Mouse (Mus musculus): Measurements from ENCODE around the gene Ramp1. TPM values are rescaled to one million over a fixed set of nuclear protein-coding genes. Genes with fewer than 3 reads are reported as not detected.

Gene Ramp1
- total and polyA plus RNA-seq, 3 experiments, result 4.1 to 5.6 TPM; not detected in 1

DNA sequence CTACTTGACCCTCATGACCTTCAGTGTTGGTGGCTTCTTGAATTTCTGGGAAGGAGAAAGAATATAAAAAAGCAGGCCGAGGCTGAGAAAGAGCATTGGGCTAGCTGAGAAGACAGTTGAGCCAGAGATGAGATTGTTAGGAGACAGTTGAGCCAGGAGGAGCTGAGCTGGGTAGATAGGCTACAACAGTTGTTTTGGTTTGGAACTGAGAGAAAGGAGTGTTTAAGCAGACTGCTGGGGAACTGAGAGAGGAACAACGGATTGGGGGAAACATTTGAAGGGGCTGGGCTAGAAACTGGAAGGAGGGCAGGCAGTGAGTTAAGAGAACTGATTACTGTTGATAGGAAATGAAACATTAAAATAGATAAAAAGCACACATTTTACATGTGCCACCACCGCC is 3.6 kb upstream of the Ramp1 start (continued):
- TF ChIP-seq BHLHE40 (IDR thresholded peaks at IDR 0.05; ENCODE audit: borderline replicate concordance, low read depth, low read length), result no peak
- no peak for TF ChIP-seq MAX (IDR thresholded peaks at IDR 0.05; ENCODE audit: low read length)
- TF ChIP-seq ZMIZ1 (IDR thresholded peaks at IDR 0.05; ENCODE audit: low read depth, low read length), result no peak
- TF ChIP-seq NRF1 (IDR thresholded peaks at IDR 0.05; ENCODE audit: insufficient read depth, low read depth, low read length, poor library complexity, severe bottlenecking), result no peak
- TF ChIP-seq POLR2AphosphoS2 (IDR thresholded peaks at IDR 0.05; ENCODE audit: low read length), result no peak
- TF ChIP-seq TBP (IDR thresholded peaks at IDR 0.05; ENCODE audit: low read depth, low read length), result peak; percentile 42; the same call in 1 of the 2 replicates

DNA sequence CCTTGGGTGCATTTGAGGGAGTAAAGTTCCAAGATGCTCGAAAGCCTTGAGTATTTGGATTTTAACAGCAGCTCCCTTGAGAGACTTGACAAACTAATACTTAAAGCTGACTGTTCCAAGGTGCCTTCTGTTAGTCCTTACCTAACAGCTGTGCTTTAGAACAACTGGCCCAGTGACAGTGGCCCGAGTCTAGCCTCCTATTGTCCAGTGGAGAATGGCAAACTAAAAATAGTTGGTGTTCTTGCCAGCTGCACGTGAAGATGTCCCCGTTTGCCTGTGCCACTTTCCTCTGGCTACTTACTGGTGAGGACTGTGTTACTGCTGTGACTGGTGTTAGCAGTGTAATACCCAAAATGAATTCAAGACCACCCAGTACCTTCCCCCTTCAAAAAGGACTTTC is 2.8 kb upstream of the Ramp1 start:
- Histone ChIP-seq H3K4me1 (ENCODE audit: control insufficient read depth in 1 of 2, insufficient read depth in 2 of 2, low read length in 2 of 2) (peaks cover 20 to 38% of the 10 kb centered on the region in 2 experiments), H3K9me3 (replicated peaks; ENCODE audit: insufficient read depth, low read length) (no peaks in the 10 kb centered on the region), H3K9ac (ENCODE audit: control insufficient read depth, low read depth, low read length, poor library complexity, severe bottlenecking) (no peak overlapping the region), H3K36me3 (ENCODE audit: control insufficient read depth in 1 of 2, insufficient read depth in 2 of 2, low read length in 2 of 2) (peaks cover 0 to 17% of the 10 kb centered on the region in 2 experiments; a peak in 2 of 4 replicates), H3K27ac (ENCODE audit: control insufficient read depth, low read depth, low read length) (peak overlapping the region; percentile 42; the same call in 1 of the 2 replicates), H3K27me3 (ENCODE audit: control insufficient read depth in 1 of 2, insufficient read depth in 2 of 2, low read length in 2 of 2) (no peaks in the 10 kb centered on the region), H3K4me3 (ENCODE audit: control insufficient read depth in 1 of 2, insufficient read depth in 1 of 2, low read depth in 2 of 2, low read length in 2 of 2) (no peak overlapping the region), H3K79me2 (ENCODE audit: control insufficient read depth, insufficient read depth, low read length, poor library complexity) (no peaks in the 10 kb centered on the region)
- DNase-seq (ENCODE audit: low read depth, low spot score), result no peak
- TF ChIP-seq MEF2A (IDR thresholded peaks at IDR 0.05; ENCODE audit: extremely low read depth, insufficient replicate concordance, low read depth, low read length, poor library complexity, severe bottlenecking), result no peak
- no peak for TF ChIP-seq RCOR1 (IDR thresholded peaks at IDR 0.05; ENCODE audit: low read depth, low read length)
- no peak for TF ChIP-seq CHD1 (IDR thresholded peaks at IDR 0.05; ENCODE audit: low read depth, low read length)
- TF ChIP-seq KAT2A (conservative IDR thresholded peaks at IDR 0.05; ENCODE audit: low read depth, low read length), result no peak
- no peak for TF ChIP-seq SIN3A (IDR thresholded peaks at IDR 0.05; ENCODE audit: low read length)
- no peak for TF ChIP-seq USF2 (IDR thresholded peaks at IDR 0.05; ENCODE audit: borderline replicate concordance in 1 of 2, insufficient read depth in 1 of 2, low read depth in 1 of 2, low read length in 2 of 2)
- no peak for TF ChIP-seq ELF1 (IDR thresholded peaks at IDR 0.05; ENCODE audit: low read depth, low read length)

- TF ChIP-seq RCOR1 (IDR thresholded peaks at IDR 0.05; ENCODE audit: low read depth, low read length) (no peak), TBP (IDR thresholded peaks at IDR 0.05; ENCODE audit: low read depth, low read length) (0 out of 2 replicates have a peak, but pooled peaks have one; percentile 28), ELF1 (IDR thresholded peaks at IDR 0.05; ENCODE audit: low read depth, low read length) (0 out of 2 replicates have a peak, but pooled peaks have one; percentile 16), MAFK (IDR thresholded peaks at IDR 0.05; ENCODE audit: borderline replicate concordance, low read depth, low read length) (no peak), JUND (IDR thresholded peaks at IDR 0.05; ENCODE audit: low read depth, low read length) (no peak), GATA1 (IDR thresholded peaks at IDR 0.05; ENCODE audit: low read depth, low read length) (0 out of 2 replicates have a peak, but pooled peaks have one; percentile 3), SMC3 (IDR thresholded peaks at IDR 0.05; ENCODE audit: low read depth, low read length) (peak; percentile 95), MYB (IDR thresholded peaks at IDR 0.05; ENCODE audit: low read depth, low read length) (no peak), USF1 (IDR thresholded peaks at IDR 0.05; ENCODE audit: low read depth, low read length) (no peak), TCF12 (IDR thresholded peaks at IDR 0.05; ENCODE audit: low read depth, low read length) (peak; percentile 37; the same call in 1 of the 2 replicates), SIN3A (IDR thresholded peaks at IDR 0.05; ENCODE audit: low read length) (peak; percentile 59; the same call in 1 of the 2 replicates), RAD21 (IDR thresholded peaks at IDR 0.05; ENCODE audit: low read depth, low read length) (peak; percentile 94), HCFC1 (IDR thresholded peaks at IDR 0.05; ENCODE audit: low read depth, low read length) (peak; percentile 40; the same call in 1 of the 2 replicates), EP300 (IDR thresholded peaks at IDR 0.05; ENCODE audit: low read depth in 1 of 2, low read length in 2 of 2) (peak in 1 of 2 experiments; percentile 27; a peak in 1 of 4 replicates), BHLHE40 (IDR thresholded peaks at IDR 0.05; ENCODE audit: borderline replicate concordance, low read depth, low read length) (0 out of 2 replicates have a peak, but pooled peaks have one; percentile 20), POLR2A (IDR thresholded peaks at IDR 0.05; ENCODE audit: control insufficient read depth in 1 of 2, insufficient read depth in 1 of 2, low read depth in 1 of 2, low read length in 2 of 2, poor library complexity in 1 of 2) (no peak), CTCF (IDR thresholded peaks at IDR 0.05 in 2 of 3, conservative IDR thresholded peaks at IDR 0.05 in 1 of 3; ENCODE audit: control insufficient read depth in 1 of 3, insufficient read depth in 1 of 3, low read depth in 2 of 3, low read length in 3 of 3, poor library complexity in 1 of 3, severe bottlenecking in 1 of 3) (peak; percentile 79 to 96 (median 88)), GABPA (IDR thresholded peaks at IDR 0.05; ENCODE audit: low read depth, low read length) (no peak), ZC3H11A (IDR thresholded peaks at IDR 0.05; ENCODE audit: low read depth, low read length) (peak; percentile 96)
- H3K36me3 ChIP-seq (ENCODE audit: control insufficient read depth in 1 of 2, insufficient read depth in 2 of 2, low read length in 2 of 2), result peaks cover 0 to 17% of the 10 kb centered on the region in 2 experiments; a peak in 2 of 4 replicates
- no peaks in the 10 kb centered on the region for H3K79me2 ChIP-seq (ENCODE audit: control insufficient read depth, insufficient read depth, low read length, poor library complexity)
- H3K4me1 ChIP-seq (ENCODE audit: control insufficient read depth in 1 of 2, insufficient read depth in 2 of 2, low read length in 2 of 2), result peaks cover 20 to 38% of the 10 kb centered on the region in 2 experiments
- no peak overlapping the region; the same call in 1 of the 2 replicates for H3K9ac ChIP-seq (ENCODE audit: control insufficient read depth, low read depth, low read length, poor library complexity, severe bottlenecking)
- no peaks in the 10 kb centered on the region for H3K9me3 ChIP-seq (replicated peaks; ENCODE audit: insufficient read depth, low read length)
- H3K27me3 ChIP-seq (ENCODE audit: control insufficient read depth in 1 of 2, insufficient read depth in 2 of 2, low read length in 2 of 2), result no peaks in the 10 kb centered on the region
- peak overlapping the region; percentile 59 to 81 for H3K4me3 ChIP-seq (ENCODE audit: control insufficient read depth in 1 of 2, insufficient read depth in 1 of 2, low read depth in 2 of 2, low read length in 2 of 2)
- H3K27ac ChIP-seq (ENCODE audit: control insufficient read depth, low read depth, low read length), result no peak overlapping the region
- DNase-seq (ENCODE audit: low read depth, low spot score), result peak; percentile 88
These were observed 536 bp upstream of the Ramp1 start for GRCm38 (mm10) chr1:91179086-91179485.
